Mouse (Mus musculus) midbrain, embryonic 12.5 days (tissue): Measurements from ENCODE around the gene Atp4a. TPM values are rescaled to one million over a fixed set of nuclear protein-coding genes. Genes with fewer than 3 reads are reported as not detected.
"Not testable (repeated sequence)": the region's sequence is repeated elsewhere in the genome, so short reads cannot be mapped to it uniquely, and the experiment has no call there.

Experiments used
- ATAC-seq: fragments of 200-750 bp; cut with Nextera tagmentation; 2 replicates; pipeline ENCODE4 v1.8.0; 2017; ENCODE audit warnings: low read depth, moderate TSS enrichment, moderate library complexity; ENCODE audit not compliant: low FRiP score
- H3K27ac ChIP-seq: fragments of 300-500 bp; sonication (generic); replicated peaks from 2 replicates; pipeline ENCODE4 v1.5.1; 2016; ENCODE audit warnings: mild to moderate bottlenecking
- H3K27me3 ChIP-seq: fragments of 300-500 bp; sonication (generic); 2 replicates; pipeline ENCODE4 v1.6.1; 2016; ENCODE audit warnings: mild to moderate bottlenecking
- H3K36me3 ChIP-seq: fragments of 300-500 bp; sonication (generic); 2 replicates; pipeline ENCODE4 v1.6.1; 2016
- H3K4me1 ChIP-seq: fragments of 300-500 bp; sonication (generic); 2 replicates; pipeline ENCODE4 v1.6.1; 2016
- H3K4me2 ChIP-seq: fragments of 300-500 bp; sonication (generic); replicated peaks from 2 replicates; pipeline ENCODE4 v1.6.1; 2016; ENCODE audit warnings: mild to moderate bottlenecking, moderate library complexity
- H3K4me3 ChIP-seq: fragments of 300-500 bp; sonication (generic); 2 replicates; pipeline ENCODE4 v1.5.1; 2016; ENCODE audit warnings: mild to moderate bottlenecking
- H3K9ac ChIP-seq: fragments of 300-500 bp; sonication (generic); replicated peaks from 2 replicates; pipeline ENCODE4 v1.6.1; 2016; ENCODE audit warnings: mild to moderate bottlenecking, moderate library complexity
- H3K9me3 ChIP-seq: fragments of 300-500 bp; sonication (generic); 2 replicates; pipeline ENCODE4 v1.6.1; 2016; ENCODE audit warnings: mild to moderate bottlenecking
- WGBS: fragments of 180-500 bp; shearing (Covaris S2); methylation state at CpG from one replicate; pipeline ENCODE4 v1.1.7; 2016; 5-methylcytosine and 5-hydroxymethylcytosine counted together
- polyA plus RNA-seq: library from polyadenylated mRNA; unstranded; fragments of >200 nt; fragmentation: Nextera tagmentation; extraction: Ambion mirVana; gene quantifications from 2 replicates; pipeline ENCODE4 v1.2.1, GENCODE M21; 2016

Gene Atp4a
- polyA plus RNA-seq, 1 experiment from 2014 or later = 1.1 TPM

DNA sequence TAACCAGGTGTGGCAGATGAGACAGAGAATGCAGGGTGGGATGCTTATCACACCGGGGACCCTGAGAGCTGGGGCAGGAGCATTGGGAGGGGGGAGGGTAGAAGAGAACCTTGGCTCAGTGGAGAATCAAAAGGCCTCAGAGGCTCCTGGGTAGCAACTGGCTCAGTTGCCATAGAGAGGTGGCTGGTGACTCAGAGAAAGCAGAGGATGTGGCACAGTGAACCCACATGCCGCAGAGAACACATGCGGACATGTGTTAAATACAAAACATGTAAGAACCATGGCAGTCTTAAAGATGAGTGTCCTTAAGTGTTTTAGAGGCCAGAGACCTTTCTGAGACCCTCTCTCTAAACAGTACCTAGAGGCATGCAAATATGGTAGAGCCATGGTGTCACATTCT lies 24.2 kb downstream of the Atp4a start:
- H3K9ac ChIP-seq = no peak overlapping the region
- ATAC-seq = no peak
- H3K27me3 ChIP-seq = no peaks in the 10 kb centered on the region
- no peaks in the 10 kb centered on the region for H3K9me3 ChIP-seq
- 87% methylated on average over 3 of the region's 3 CpGs for WGBS
- H3K27ac ChIP-seq = no peak overlapping the region
- peaks cover 2% of the 10 kb centered on the region; the same call in 1 of the 2 replicates for H3K4me1 ChIP-seq
- no peak overlapping the region for H3K4me2 ChIP-seq
- H3K36me3 ChIP-seq = peaks cover 61% of the 10 kb centered on the region
- H3K4me3 ChIP-seq = no peak overlapping the region

DNA sequence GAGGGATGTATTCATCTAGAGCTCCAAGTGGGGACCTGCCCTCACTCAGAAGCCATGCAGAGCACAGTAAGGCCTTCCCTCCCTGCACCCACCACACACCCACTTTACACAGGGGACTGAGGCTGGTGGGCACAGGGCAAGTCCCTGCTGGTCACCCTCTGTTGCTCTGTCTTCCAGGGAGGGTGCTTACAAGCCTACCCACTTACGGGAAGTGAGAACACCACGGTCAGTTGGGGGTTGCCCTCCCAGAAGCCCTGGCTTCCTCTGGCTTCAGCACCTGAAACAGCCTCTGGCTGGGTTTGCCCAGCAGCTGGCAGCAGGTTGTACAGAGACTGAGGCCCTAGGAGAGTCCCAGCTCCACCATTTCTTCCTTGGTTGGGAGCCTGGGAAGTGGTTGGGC lies 30.6 kb downstream of the Atp4a start:
- H3K9ac ChIP-seq, H3K9me3 ChIP-seq, ATAC-seq, H3K27me3 ChIP-seq, H3K4me3 ChIP-seq, H3K4me2 ChIP-seq, H3K4me1 ChIP-seq, H3K27ac ChIP-seq: not testable (repeated sequence)
- H3K36me3 ChIP-seq = peaks cover 12% of the 10 kb centered on the region
- WGBS = 89% methylated on average over 2 of the region's 2 CpGs

DNA sequence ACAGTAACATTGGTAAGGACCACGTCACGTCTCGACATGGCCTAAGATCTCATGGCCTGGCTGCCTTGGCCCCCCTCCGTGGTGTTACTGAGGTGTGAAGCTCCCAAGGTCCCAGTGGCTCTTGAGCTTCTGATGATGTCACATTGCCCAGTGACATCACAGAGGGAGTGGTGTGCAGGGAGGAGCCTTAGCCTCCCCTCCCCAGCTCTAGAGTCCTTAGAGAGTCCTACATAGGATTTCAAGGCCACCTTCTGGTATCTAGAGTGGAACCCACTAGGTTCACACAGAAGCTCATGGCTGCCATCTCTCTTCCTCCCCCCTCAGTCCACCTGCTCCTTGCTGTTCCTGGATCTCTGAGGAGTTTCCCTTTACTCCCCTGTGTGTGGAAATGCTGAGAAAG lies 31.6 kb downstream of the Atp4a start, which contains the start of gene Gapdhs:
Gene Gapdhs (minus strand): TSS at position 65 of the 400 bp plus-strand sequence.
- not testable (repeated sequence) for H3K4me1 ChIP-seq, H3K9me3 ChIP-seq, H3K27me3 ChIP-seq, H3K27ac ChIP-seq, H3K36me3 ChIP-seq, ATAC-seq, H3K4me2 ChIP-seq, H3K9ac ChIP-seq, H3K4me3 ChIP-seq
- WGBS = 86% methylated on average over 1 of the region's 4 CpGs

DNA sequence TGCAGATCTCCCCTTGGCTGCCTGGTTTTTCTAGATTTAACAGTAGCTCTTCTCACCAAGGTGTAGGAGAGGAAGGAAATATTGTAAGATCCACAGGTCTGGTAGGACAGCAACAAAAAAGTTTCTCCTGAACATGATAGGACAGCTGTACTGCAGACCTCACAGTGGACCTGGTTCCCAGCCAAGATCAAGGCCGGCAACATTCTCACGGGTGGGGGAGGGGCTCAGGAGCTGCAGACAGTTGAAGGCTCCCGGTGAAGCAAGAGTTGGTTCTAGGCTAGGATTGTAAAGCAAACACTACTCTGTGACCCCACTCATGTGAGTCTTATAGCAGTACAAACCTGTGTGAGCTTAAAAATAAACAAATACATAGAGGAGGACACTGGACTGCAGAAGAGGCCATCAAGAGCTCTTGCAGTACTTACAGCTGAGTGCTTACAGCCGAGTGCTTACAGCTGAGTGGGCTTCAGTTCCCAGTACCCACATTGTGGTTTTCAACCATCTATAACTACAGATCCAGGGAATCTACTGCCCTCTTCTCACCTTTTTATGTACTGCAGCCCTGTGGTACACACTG lies 32.1 kb downstream of the Atp4a start:
- Histone ChIP-seq H3K4me1 (no peaks in the 10 kb centered on the region), H3K9me3 (no peaks in the 10 kb centered on the region), H3K4me3 (no peak overlapping the region), H3K4me2 (no peak overlapping the region), H3K9ac (no peak overlapping the region), H3K27ac (no peak overlapping the region), H3K36me3 (peaks cover 5% of the 10 kb centered on the region), H3K27me3 (no peaks in the 10 kb centered on the region)
- WGBS = 53% methylated on average over 4 of the region's 4 CpGs
- no peak for ATAC-seq

DNA sequence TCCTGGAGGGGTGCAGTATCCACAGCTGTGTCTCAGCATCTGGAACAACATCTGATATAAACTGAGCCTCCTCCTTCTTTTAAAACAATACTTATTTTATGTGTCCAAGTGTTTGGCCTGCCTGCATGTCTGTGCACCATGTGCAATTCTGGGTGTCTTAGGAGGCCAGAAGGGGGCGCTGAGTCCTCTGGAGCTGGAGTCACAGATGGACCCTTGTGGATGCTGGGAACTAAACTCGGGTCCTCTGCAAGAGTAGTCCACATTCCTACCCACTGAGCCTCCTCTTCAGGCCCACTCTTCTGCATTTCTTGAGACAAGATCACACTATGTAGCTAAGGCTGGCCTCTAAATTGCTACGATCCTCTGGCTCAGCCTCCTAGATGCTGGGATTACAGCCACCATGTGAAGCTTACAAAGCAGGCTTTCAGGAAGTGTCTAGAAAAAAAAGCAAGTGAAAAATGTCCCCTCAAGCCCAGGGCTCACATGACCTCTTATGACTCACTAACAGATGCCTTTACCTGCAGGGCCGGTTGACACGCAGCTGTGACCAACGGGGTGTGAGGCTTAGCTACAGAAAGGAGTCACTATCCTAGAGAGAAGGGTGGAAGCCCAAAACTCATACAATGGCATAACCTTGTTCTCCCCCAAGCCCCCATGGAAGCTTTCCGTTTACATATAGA lies 35.7 kb downstream of the Atp4a start:
- H3K27ac ChIP-seq = no peak overlapping the region
- H3K36me3 ChIP-seq = no peaks in the 10 kb centered on the region
- WGBS = 88% methylated on average over 7 of the region's 7 CpGs
- H3K4me1 ChIP-seq = no peaks in the 10 kb centered on the region
- H3K4me3 ChIP-seq = no peak overlapping the region
- no peak for ATAC-seq
- H3K4me2 ChIP-seq = no peak overlapping the region
- H3K27me3 ChIP-seq = no peaks in the 10 kb centered on the region
- H3K9ac ChIP-seq = no peak overlapping the region
- no peaks in the 10 kb centered on the region for H3K9me3 ChIP-seq

DNA sequence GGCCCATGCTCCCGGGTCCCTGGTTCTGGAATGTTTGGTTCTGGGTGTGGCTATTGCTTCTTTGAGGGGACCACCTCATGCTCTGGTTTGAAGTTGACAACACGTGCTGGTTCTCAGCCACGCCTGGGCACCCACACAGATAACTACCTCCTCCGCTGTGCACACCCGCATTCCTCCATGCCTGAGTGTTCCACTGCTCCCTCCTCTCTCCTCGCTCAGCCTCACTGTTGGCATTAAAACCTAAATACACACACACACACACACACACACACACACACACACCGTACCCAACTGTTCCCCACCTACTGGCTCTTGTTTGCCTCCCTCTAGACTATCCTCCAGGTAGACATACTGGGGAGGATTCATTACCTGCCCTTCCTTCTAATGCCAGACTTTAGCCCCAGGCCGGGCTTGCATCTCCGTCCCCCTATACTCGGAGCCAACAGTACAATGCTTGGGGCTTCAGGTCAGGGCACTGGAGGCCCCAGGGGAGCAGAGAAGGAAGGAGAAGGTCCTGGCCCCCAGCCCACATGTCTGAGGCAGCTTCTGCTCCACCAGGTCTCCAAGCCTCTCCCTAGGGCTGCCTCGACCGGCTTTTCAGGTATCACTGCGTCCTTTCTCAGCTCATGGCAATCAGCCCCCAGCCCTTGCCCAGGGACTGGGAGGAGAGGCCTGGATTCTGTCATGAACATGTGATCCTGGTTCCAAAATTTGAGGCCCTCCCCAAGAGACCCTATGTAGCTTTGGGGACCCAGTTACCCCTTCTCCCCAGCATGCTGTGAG lies 38.0 kb downstream of the Atp4a start:
- Histone ChIP-seq H3K4me1 (no peaks in the 10 kb centered on the region), H3K9me3 (peaks cover 6% of the 10 kb centered on the region; the same call in 1 of the 2 replicates), H3K27me3 (no peaks in the 10 kb centered on the region), H3K9ac (no peak overlapping the region), H3K27ac (no peak overlapping the region), H3K4me2 (no peak overlapping the region), H3K4me3 (no peak overlapping the region), H3K36me3 (peaks cover 7% of the 10 kb centered on the region)
- no peak for ATAC-seq
- WGBS = 92% methylated on average over 13 of the region's 13 CpGs

DNA sequence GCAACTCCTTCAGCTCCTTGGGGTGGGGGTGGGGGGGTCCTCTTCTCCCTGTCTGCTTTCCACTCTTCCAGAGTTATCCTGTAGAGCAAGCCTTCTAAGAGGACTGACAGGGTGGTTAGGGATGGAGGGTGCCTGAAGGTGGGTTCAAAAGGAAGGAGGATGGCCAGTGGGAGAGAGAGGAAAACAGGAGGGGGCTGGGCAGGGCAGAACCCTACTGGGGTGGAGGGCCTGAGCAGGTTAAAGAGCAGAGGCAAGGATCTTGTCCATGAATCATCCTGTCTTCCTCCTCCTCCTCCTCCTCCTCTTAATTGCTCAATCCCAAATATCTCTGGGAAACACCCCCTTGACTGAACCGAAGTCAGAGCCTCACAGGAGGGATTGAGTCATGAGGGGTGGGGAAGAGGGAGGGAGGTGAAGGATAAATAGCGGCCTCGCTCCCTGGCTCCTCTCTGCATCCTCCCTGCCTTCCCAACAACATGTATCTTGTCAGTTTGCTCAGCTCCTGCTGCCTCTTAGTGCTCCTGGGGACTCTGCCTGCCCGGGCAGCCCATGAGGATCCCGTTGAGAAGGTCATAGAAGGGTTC lies 39.2 kb downstream of the Atp4a start, which contains the start of gene Sbsn:
Gene Sbsn (plus strand): TSS at position 386 of the 584 bp plus-strand sequence.
- Histone ChIP-seq H3K4me3 (no peak within 1 kb of the TSS), H3K27me3 (no peaks in the 10 kb centered on the region), H3K4me2 (no peak within 1 kb of the TSS), H3K9ac (no peak within 1 kb of the TSS), H3K27ac (no peak within 1 kb of the TSS), H3K36me3 (peaks cover 19% of the 10 kb centered on the region), H3K9me3 (peaks cover 9% of the 10 kb centered on the region; the same call in 1 of the 2 replicates), H3K4me1 (no peaks in the 10 kb centered on the region)
- ATAC-seq = no peak
- WGBS = 78% methylated on average over 4 of the region's 5 CpGs

DNA sequence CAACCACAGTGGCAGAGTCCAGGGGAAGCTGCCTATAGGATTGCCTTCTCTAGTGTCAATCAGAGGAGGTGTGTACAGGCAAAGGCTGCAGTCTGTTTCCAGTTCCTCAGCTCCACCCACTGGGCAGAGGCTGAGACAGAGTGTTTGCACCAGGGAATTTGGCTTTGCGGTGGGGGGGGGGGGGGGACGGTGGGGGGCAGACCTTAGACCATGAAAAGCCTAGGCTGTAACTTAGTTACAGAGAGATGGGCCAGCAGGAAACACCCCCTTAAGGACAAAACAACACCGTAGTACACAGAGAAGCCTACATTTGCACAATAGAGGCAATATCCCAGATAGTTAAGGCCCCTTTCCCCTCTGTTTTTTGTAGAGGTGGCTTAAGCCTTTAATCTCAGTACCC lies 45.0 kb downstream of the Atp4a start:
- Histone ChIP-seq H3K9ac (no peak overlapping the region), H3K4me1 (no peaks in the 10 kb centered on the region), H3K27me3 (no peaks in the 10 kb centered on the region), H3K27ac (no peak overlapping the region), H3K36me3 (peaks cover 26% of the 10 kb centered on the region), H3K4me2 (no peak overlapping the region), H3K4me3 (no peak overlapping the region), H3K9me3 (peaks cover 9% of the 10 kb centered on the region; the same call in 1 of the 2 replicates)
- ATAC-seq = no peak
- WGBS = 50% methylated on average over 3 of the region's 3 CpGs

DNA sequence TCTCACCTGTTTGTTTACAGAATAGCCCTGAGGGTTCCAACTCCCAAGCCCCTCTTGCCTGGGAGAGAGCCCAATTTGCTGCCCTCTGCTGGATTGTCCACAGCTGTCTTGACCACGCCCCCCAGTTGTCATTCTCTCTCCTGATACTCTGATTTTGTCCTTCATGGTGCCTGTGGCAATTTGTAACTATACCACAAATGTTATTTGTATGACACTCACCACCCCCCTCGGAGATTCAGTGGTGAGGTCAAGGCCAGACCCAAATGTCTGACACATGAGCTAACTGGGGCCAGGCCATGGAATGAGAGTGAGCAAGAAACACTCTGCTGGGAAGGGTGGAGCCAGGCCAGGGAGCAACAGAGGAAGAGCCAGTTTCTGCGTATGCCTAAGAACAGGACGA lies 46.8 kb downstream of the Atp4a start:
- no peak for ATAC-seq
- 37% methylated on average over 4 of the region's 4 CpGs for WGBS
- Histone ChIP-seq H3K4me2 (no peak overlapping the region), H3K4me1 (no peaks in the 10 kb centered on the region), H3K27ac (no peak overlapping the region), H3K9me3 (peaks cover 9% of the 10 kb centered on the region; the same call in 1 of the 2 replicates), H3K36me3 (peaks cover 26% of the 10 kb centered on the region), H3K27me3 (peaks cover 5% of the 10 kb centered on the region), H3K4me3 (no peak overlapping the region), H3K9ac (no peak overlapping the region)

DNA sequence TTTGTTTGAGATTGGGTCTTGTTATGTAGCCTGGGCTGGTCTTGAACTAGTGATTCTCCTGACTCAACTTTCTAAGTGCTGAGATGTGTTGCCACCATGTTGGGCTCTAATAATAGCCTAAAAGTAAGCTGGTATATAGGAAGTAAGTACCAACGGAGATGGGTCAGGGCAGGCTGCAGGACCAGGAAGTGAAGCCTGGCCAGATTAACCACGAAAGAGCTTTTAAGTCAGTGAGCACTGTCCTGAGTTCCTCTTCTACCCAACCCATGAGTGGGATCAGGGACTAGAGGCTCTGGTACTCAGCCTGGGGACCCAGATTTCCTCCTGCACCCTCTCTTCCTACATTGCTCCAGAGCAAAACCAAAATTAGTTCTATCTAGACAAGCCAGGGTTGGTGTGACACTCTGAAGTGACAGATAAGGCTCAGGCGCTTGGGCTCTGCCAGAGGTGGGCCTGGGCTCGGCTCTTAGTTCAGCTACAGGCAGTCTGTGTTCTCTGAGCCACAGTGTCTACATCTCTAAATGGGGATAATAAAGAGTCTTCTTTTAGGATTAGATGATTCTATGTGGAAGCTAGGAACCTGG lies 49.9 kb downstream of the Atp4a start:
- no peak overlapping the region for H3K4me2 ChIP-seq
- no peak overlapping the region for H3K4me3 ChIP-seq
- H3K9ac ChIP-seq = no peak overlapping the region
- H3K9me3 ChIP-seq = no peaks in the 10 kb centered on the region
- H3K4me1 ChIP-seq = peaks cover 3% of the 10 kb centered on the region; the same call in 1 of the 2 replicates
- no peak for ATAC-seq
- WGBS = 81% methylated on average over 4 of the region's 4 CpGs
- H3K27me3 ChIP-seq = peaks cover 7% of the 10 kb centered on the region
- H3K36me3 ChIP-seq = 0 out of 2 replicates have a peak, but pooled peaks cover 1% of the 10 kb centered on the region
- no peak overlapping the region for H3K27ac ChIP-seq

DNA sequence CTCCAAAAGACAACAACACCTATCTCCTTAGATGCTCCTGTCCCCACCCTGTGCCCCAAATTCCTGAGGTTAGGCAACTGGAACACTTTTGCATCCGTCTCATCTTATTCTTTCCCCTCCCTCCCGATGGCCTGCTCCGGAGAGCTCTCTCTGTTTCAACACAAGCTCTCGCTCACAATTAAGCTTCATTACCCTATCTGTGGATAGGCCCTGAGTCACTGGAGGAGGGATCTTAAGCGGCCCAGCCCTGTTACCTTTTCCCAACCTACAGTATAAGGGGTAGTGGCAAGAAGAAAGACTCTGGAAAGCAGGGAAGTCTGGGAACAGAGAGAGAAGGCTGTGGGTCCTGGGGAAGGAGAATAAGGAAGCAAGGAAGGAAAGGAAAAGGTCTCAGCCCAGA lies 51.4 kb downstream of the Atp4a start, which contains the start of gene Dmkn:
Gene Dmkn (plus strand): TSS at position 301 of the 400 bp plus-strand sequence.
- Histone ChIP-seq H3K4me1 (peaks cover 3% of the 10 kb centered on the region; the same call in 1 of the 2 replicates), H3K27me3 (peaks cover 8% of the 10 kb centered on the region), H3K9me3 (no peaks in the 10 kb centered on the region), H3K9ac (no peak within 1 kb of the TSS), H3K36me3 (no peaks in the 10 kb centered on the region), H3K4me3 (no peak within 1 kb of the TSS), H3K27ac (no peak within 1 kb of the TSS), H3K4me2 (no peak within 1 kb of the TSS)
- no peak for ATAC-seq
- 36% methylated on average over 5 of the region's 5 CpGs for WGBS
